Mouse (Mus musculus) mature B cell (primary cell): ENCODE measurements around the gene Cpn1.

Experiments used
- in situ Hi-C: fragments of 300-500 bp; cut with MboI; formaldehyde crosslinking; loops from 2 replicates; pipeline ENCODE4 v1.14.3; 2019

The Cpn1 gene

GRCm38 (mm10) chr19:43986069-43986794 is at the start of gene Cpn1:
TSS of gene Cpn1 (minus strand) at chr19:43986556.
- in situ Hi-C loops: no loop called here

GRCm38 (mm10) chr19:44033396-44033795 is 47.0 kb upstream of the Cpn1 start:
- in situ Hi-C loops: no loop called here

DNA sequence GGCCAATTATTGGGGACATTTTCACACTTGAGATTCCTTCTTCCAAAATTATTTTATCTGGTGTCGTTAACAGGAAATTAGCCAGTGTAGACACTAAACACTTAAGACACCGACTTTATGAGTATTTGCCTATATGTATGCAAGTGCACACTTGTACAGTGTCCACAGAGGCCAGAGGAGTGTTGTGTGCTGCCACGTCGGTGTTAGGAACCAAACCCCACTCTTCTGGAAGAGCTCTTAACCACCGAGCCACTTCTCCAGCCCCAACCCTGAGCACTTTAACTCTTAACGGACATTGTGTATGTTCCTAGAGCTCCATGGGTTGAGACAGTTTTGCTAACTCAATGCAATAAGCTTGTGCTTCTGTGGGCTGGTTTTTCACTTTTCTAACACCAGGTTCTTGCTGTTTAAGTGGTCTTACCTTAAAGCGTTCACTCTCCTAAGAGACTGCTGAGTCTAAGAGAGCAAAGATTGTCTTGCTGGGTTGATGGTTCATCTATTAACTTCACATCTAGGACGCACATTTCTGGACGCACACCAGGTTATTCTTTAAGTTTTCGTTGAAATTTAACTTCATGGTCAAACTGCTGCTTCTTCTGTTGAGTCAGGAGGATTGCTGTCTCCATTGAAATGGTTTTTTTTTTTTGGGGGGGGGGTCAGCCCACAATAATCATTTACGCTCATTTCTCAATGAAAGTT is 45.8 kb upstream of the Cpn1 start:
- in situ Hi-C loops: no loop called here

GRCm38 (mm10) chr19:44030024-44030423 is 43.7 kb upstream of the Cpn1 start:
- in situ Hi-C loops: no loop called here

- in situ Hi-C loops: no loop called here
Observed at GRCm38 (mm10) chr19:44028972-44029371, 42.6 kb upstream of the Cpn1 start, which contains the start of gene Cyp2c23. TSS of gene Cyp2c23 (minus strand) at chr19:44029208.

DNA sequence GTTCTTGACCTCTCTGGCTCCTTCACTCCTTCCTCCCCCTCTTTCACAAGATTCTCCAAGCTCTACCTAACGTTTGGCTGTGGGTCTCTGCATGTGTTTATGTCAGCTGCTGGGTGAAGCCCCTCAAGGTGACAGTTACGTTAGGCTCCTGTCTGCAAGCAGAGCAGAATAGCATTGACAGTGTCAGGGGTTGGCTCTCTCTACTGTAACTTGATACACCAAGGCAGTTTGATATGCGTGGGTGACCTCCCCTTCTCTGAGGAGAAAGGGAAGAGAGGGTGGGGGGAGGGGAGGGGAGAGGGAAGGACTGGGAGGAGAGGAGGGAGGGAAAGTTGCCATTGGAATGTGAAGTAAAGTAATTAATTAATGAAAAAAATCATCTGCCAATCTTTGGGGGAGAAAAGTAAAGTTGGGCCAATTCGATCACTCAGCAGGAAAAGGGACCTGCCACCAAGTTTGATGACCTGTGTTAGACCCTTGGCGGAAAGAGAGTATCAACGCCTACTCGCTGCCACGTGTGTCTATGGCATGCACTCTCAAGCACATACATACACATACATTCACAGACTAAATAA is 40.7 kb upstream of the Cpn1 start:
- in situ Hi-C loops: no loop called here

DNA sequence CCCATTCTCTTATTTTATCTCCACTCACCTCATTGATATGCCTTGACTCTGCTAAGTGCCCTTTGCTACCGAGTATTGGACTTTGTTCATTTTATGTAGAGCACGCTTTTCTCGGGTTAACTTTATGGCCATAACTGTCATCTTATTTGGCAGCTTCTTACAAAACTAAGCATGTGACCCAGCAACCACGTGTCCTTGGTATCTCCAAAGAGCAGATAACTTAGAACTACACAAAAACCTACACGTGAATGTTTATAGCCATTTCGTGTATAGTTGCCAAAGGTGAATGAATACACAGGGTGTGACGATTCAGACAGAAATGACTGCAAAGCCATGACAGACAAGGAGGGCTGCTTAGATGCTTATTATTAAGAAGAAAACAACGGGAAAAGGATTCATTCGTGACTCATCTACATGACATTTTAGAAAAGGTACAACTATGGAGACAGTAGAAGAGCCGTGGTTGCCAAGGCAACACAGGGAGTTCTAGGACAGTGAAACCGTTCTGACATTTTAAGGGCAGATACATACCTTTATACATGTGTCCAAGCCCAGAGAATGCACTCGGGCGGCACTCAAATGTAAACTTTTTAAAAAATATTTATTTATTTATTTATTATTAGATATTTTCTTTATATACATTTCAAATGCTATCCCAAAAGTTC is 38.7 kb upstream of the Cpn1 start:
- in situ Hi-C loops: no loop called here

GRCm38 (mm10) chr19:44023066-44023465 is 36.7 kb upstream of the Cpn1 start:
- in situ Hi-C loops: no loop called here

GRCm38 (mm10) chr19:44021502-44021901 is 35.1 kb upstream of the Cpn1 start:
- in situ Hi-C loops: no loop called here

DNA sequence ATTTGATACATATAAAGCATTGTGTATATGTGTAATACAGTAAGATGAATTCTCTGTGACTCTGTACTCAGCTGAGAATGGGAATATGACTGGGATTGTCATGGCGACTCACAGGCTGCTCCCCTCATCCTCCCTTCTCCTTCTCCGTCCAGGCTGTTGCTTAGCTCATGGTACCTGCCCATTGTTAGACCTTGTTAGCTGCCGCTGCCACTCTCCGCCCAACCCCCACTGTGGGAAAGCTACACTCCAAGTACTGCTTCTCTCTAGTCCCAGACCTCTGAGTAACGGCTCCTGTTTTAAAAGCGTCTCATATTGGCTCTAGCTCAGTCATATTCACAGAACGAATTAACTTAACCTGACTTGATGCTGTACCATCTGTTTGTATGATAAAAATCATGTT is 33.4 kb upstream of the Cpn1 start:
- in situ Hi-C loops: no loop called here

- in situ Hi-C loops: no loop called here
Observed at GRCm38 (mm10) chr19:44013862-44014261, 27.5 kb upstream of the Cpn1 start.

DNA sequence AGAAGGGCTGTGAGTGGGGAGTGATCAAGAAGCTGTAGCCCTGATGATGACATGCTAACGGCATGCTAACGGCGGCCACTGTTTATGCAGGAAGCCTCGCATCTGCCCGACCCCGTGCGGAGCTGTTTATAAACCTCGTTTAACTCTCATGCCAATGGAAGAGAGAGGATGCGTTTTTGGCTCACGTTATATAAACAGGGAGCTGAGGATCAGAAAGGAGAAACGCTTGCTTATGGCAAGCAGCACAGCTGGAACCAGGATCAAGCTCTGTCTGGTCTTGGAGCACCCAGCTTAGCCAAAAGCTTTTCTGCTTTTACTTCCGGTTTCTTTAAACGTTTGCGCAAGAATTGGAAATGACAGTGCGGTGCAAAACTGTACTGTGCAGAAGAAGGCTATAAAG is 22.4 kb upstream of the Cpn1 start:
- in situ Hi-C loops: no loop called here

DNA sequence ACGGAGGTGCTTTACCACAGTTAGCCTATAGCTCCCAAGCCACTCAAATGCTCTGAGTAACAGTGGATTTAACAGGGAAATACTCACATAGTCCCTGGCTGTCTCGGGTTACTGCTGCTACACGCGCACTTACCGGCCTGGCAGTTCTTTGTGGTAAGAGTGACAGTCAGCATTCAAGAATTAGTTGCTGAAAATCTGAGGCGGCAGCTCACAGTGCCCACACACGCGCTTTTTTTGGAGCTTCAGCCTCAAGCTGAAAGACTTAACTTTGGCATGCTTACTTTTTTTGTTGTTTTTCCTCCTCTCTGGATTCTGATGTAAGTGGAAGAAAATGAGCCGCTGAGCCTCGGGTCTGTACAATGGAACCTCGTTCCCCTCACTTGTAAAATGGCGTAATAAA is 20.8 kb upstream of the Cpn1 start:
- in situ Hi-C loops: no loop called here

GRCm38 (mm10) chr19:44005025-44005424 is 18.7 kb upstream of the Cpn1 start:
- in situ Hi-C loops: no loop called here

GRCm38 (mm10) chr19:44004261-44004660 is 17.9 kb upstream of the Cpn1 start:
- in situ Hi-C loops: no loop called here

DNA sequence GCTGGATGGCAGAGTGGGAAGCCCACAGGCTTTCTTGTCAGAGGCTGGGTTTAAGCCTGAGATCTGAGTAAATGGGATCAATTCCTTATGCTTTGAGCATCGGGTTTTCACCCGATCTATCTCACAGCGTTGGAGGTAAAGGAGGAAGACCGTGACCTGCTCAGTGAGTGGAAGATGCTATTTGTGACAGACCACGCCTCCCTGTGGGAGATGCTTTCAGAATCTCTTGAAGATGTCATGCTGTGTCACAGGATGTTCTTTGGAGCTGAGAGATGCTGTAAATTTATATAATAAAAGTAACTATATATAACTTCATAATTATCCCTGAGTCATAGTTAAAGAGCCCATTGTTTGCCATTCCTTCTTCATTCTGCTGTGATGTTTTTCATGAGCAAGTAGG is 14.4 kb upstream of the Cpn1 start:
- in situ Hi-C loops: no loop called here

- in situ Hi-C loops: no loop called here
Observed at GRCm38 (mm10) chr19:44000061-44000460, 13.7 kb upstream of the Cpn1 start.

GRCm38 (mm10) chr19:43998802-43999527 is 12.6 kb upstream of the Cpn1 start:
- in situ Hi-C loops: no loop called here

GRCm38 (mm10) chr19:43998101-43998500 is 11.7 kb upstream of the Cpn1 start:
- in situ Hi-C loops: no loop called here

DNA sequence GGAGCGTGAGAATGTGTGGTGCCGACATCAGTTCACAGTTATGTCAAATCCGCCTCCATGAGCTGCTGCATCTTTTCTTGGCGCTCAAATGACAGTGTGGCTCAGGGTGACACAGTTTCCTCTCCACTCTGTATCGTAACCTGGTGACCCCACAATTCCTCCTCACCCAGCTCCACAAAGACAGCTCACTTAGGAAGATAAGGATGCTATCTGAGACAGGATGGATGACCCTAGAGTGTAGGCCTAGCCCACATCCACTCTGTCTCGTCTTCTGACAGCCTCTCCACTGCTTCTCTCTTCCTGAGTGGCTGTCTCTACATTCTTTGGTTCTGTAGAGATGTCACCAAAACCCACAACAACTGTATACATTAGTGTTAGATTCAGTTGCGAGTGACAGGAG is 9.1 kb upstream of the Cpn1 start:
- in situ Hi-C loops: no loop called here

DNA sequence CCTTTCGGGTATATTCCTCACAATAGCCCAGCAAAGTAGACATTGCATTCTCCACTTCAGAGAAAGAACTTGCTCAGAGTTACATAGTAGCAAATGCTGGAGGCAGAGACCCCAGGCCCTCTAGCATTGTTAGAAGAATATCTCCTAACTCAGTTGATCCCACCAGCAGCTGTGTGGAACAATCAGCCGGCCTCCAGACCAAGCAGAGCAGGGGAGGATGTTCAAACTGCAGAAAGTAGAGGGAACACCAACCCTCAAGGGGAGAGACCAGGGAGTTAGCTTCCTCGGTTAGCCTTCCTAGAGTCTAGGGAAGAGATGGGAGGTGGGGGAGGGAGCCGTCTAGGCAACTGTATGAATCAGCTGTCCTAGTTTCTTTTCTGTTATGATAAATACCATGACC is 6.1 kb upstream of the Cpn1 start:
- in situ Hi-C loops: no loop called here

DNA sequence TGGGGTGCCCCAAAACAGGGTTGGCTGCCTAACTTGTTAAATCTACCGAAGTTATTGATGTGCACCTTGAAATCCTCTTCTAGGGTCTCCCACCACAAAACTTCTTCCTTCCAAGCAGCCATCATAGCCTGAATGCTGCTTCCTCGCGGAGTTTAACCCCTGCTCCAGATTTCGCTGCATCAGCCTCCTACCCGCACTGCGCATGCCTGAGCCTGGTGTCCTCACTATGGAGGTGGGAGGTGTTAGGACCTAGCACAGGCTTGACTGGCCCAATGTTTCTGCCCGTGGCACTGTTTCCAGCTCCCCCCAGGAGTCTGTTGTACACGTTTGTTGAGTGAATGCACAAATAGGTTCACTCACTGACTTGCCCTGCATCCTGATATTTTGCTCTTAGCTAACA is 4.0 kb upstream of the Cpn1 start:
- in situ Hi-C loops: no loop called here
